Mouse (Mus musculus): ENCODE data around the gene Npat.

GRCm38 (mm10) chr9:53607816-53608215 lies 71.0 kb downstream of the Npat start:
- TF ChIP-seq CTCF (IDR thresholded peaks at IDR 0.05; ENCODE audit: low read depth, low read length) = no peak
- no peak for TF ChIP-seq GATA1 (IDR thresholded peaks at IDR 0.05; ENCODE audit: borderline replicate concordance, low read length)
- no peak for TF ChIP-seq TAL1 (conservative IDR thresholded peaks at IDR 0.05; ENCODE audit: low read depth, low read length)
- no peak for TF ChIP-seq POLR2AphosphoS5 (IDR thresholded peaks at IDR 0.05; ENCODE audit: insufficient replicate concordance, low read depth, low read length)

All from G1E (cell line).